In the genomic region with DNA sequence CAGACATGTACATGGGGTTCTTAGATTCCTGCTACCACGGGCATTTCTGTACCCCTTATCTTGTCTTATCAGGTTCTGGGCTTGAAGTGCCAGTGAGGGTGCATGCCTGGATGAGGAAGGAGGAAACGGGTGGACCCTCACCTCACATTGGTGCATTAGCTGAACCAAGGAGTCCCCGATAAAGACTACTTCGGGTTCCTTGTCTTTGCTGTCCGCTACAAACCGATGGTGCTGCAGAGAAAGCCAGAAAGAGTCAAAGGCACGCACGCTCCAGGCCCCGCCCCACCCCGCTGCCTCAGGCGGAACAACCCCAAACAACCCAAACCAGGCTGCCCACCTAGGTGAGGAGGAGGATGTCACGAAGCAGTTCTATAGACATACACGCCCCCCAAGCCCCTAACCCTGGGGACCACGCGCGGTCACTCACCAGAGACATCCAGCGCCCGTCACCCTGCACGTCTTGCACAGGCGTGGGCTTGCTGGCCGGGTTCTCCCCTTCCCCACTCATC, we compare ENCODE assay signal across 8 mouse cellular contexts. TPM values are rescaled to one million over a fixed set of nuclear protein-coding genes. Genes with fewer than 3 reads are reported as not detected.
DNase-seq lines count a peak whose midpoint lies in the region; ATAC-seq and TF ChIP-seq lines count a peak whose summit lies in the region.

No protein-coding gene starts in this region.

- no peaks in the 10 kb centered on the region for H3K9me3 ChIP-seq in heart, embryonic 16.5 days (replicated peaks; ENCODE audit: control insufficient read depth, low read length)
- no peaks in the 10 kb centered on the region for H3K9me3 ChIP-seq in liver, embryonic 14.5 days (ENCODE audit: control insufficient read depth, low read length)

- no peak for TF ChIP-seq POLR2A in lung, adult 2 months (IDR thresholded peaks at IDR 0.05; ENCODE audit: borderline replicate concordance, extremely low read depth, low read depth, low read length)

- peak; percentile 7; the same call in 1 of the 2 replicates for ATAC-seq in heart, embryonic 16.5 days (replicated peaks; ENCODE audit: extremely low read depth, insufficient read depth, low FRiP score)
- peak; percentile 19 for ATAC-seq in liver, embryonic 14.5 days (ENCODE audit: insufficient read depth)
- ATAC-seq in neutrophil, adult 5-6 weeks (ENCODE audit: extremely low read depth, insufficient number of reproducible peaks, low FRiP score, poor library complexity, severe bottlenecking) = peak; percentile 9; the same call in 1 of the 2 replicates

- peak overlapping the region; percentile 87 for H3K4me3 ChIP-seq in lung, adult 2 months (replicated peaks; ENCODE audit: extremely low read depth, low read depth, low read length)
- H3K4me3 ChIP-seq in heart, embryonic 16.5 days (ENCODE audit: low read length) = peak overlapping the region; percentile 89
- H3K4me3 ChIP-seq in liver, embryonic 14.5 days (ENCODE audit: insufficient read depth in 1 of 2, low read depth in 2 of 2, low read length in 2 of 2) = peak overlapping the region; percentile 68 to 76

- no peak for DNase-seq in lung, adult 2 months
- DNase-seq in lung, postnatal 14 days = no peak
- DNase-seq in adrenal gland, postnatal 36 days = peak; percentile 53 to 70
- DNase-seq in liver, embryonic 14.5 days (ENCODE audit: low read depth in 3 of 3, low spot score in 3 of 3) = no peak
- no peak for DNase-seq in gastrocnemius, postnatal 4 days (ENCODE audit: low spot score in 2 of 2)
- no peak for DNase-seq in urinary bladder, postnatal 14 days (ENCODE audit: low spot score)

- H3K36me3 ChIP-seq in heart, embryonic 16.5 days (ENCODE audit: control insufficient read depth, insufficient read depth) = peaks cover 22% of the 10 kb centered on the region
- peaks cover 13% of the 10 kb centered on the region for H3K36me3 ChIP-seq in liver, embryonic 14.5 days (replicated peaks; ENCODE audit: control insufficient read depth, insufficient read depth, low read depth)

- H3K4me2 ChIP-seq in heart, embryonic 16.5 days (ENCODE audit: low read depth, low read length) = peak overlapping the region; percentile 97
- H3K4me2 ChIP-seq in liver, embryonic 14.5 days (ENCODE audit: low read depth) = peak overlapping the region; percentile 98

- no peaks in the 10 kb centered on the region for H3K4me1 ChIP-seq in lung, adult 2 months (ENCODE audit: control insufficient read depth, insufficient read depth, low read length)
- peaks cover 16% of the 10 kb centered on the region for H3K4me1 ChIP-seq in heart, embryonic 16.5 days (ENCODE audit: control insufficient read depth, insufficient read depth, low read length)
- peaks cover 4 to 5% of the 10 kb centered on the region in 2 experiments for H3K4me1 ChIP-seq in liver, embryonic 14.5 days (replicated peaks; ENCODE audit: control insufficient read depth in 2 of 2, insufficient read depth in 2 of 2, low read length in 1 of 2)

- H3K27me3 ChIP-seq in heart, embryonic 16.5 days (ENCODE audit: control insufficient read depth, insufficient read depth, low read length) = no peaks in the 10 kb centered on the region
- H3K27me3 ChIP-seq in liver, embryonic 14.5 days (ENCODE audit: control insufficient read depth, insufficient read depth, low read length) = no peaks in the 10 kb centered on the region

- peak overlapping the region; percentile 89 for H3K9ac ChIP-seq in heart, embryonic 16.5 days (ENCODE audit: low read length)
- peak overlapping the region; percentile 69 for H3K9ac ChIP-seq in liver, embryonic 14.5 days (replicated peaks)

- under 1% methylated on average over 21 of the region's 21 CpGs for WGBS in lung, adult 2 months
- under 1% methylated on average over 21 of the region's 21 CpGs for WGBS in heart, embryonic 16.5 days
- under 1% methylated on average over 21 of the region's 21 CpGs for WGBS in liver, embryonic 14.5 days (ENCODE audit: insufficient replicate concordance)

- peak overlapping the region; percentile 96 for H3K27ac ChIP-seq in heart, embryonic 16.5 days (ENCODE audit: low read length)
- no peak overlapping the region for H3K27ac ChIP-seq in liver, embryonic 14.5 days

- no peak for TF ChIP-seq CTCF in lung, adult 2 months (IDR thresholded peaks at IDR 0.05; ENCODE audit: insufficient read depth, low read length)
- TF ChIP-seq CTCF in liver, embryonic 14.5 days (IDR thresholded peaks at IDR 0.05; ENCODE audit: low read depth) = no peak

- TF ChIP-seq EP300 in liver, embryonic 14.5 days (IDR thresholded peaks at IDR 0.05; ENCODE audit: low read depth) = no peak

RNA-seq across cellular contexts. Expression of a gene that starts 0.8 kb away (rescaled TPM):
- polyA plus RNA-seq in lung, adult 2 months (2012; rRNA removed) = 42.7 and 49.1 TPM in 2 replicates
- total RNA-seq in adrenal gland, postnatal 36 days (2021) = 10 to 100 TPM; 32.7 to 34.0 TPM
- polyA plus RNA-seq in heart, embryonic 16.5 days (2015; fragmentation: Nextera tagmentation; extraction: Ambion mirVana) = 111 and 121 TPM in 2 replicates
- 26.2 and 29.4 TPM in 2 replicates for polyA plus RNA-seq in liver, embryonic 14.5 days (2012; rRNA removed)
- polyA plus RNA-seq in liver, embryonic 14.5 days (2014; fragmentation: Nextera tagmentation; extraction: Ambion mirVana) = 24.3 and 29.8 TPM in 2 replicates
- 33.6 and 47.8 TPM in 2 replicates for total RNA-seq in neutrophil, adult 5-6 weeks (2017)
- total RNA-seq in gastrocnemius, postnatal 4 days (2021) = 10 to 100 TPM; 27.1 to 33.1 TPM

RNA-seq across cellular contexts. Expression of a gene that starts 4.2 kb away (rescaled TPM):
- polyA plus RNA-seq in lung, adult 2 months (2012; rRNA removed) = not detected in 2 replicates
- not detected for total RNA-seq in adrenal gland, postnatal 36 days (2021)
- polyA plus RNA-seq in heart, embryonic 16.5 days (2015; fragmentation: Nextera tagmentation; extraction: Ambion mirVana) = not detected in 2 replicates
- polyA plus RNA-seq in liver, embryonic 14.5 days (2012; rRNA removed) = 0.03 and 0.04 TPM in 2 replicates
- polyA plus RNA-seq in liver, embryonic 14.5 days (2014; fragmentation: Nextera tagmentation; extraction: Ambion mirVana) = not detected in 2 replicates
- not detected in 2 replicates for total RNA-seq in neutrophil, adult 5-6 weeks (2017)
- not detected for total RNA-seq in gastrocnemius, postnatal 4 days (2021)

RNA-seq across cellular contexts. Expression of a gene that starts 8.9 kb away (rescaled TPM):
- not detected in 2 replicates for polyA plus RNA-seq in lung, adult 2 months (2012; rRNA removed)
- 1 to 10 TPM; 1.5 to 1.6 TPM for total RNA-seq in adrenal gland, postnatal 36 days (2021)
- 0.08 and 0.20 TPM in 2 replicates for polyA plus RNA-seq in heart, embryonic 16.5 days (2015; fragmentation: Nextera tagmentation; extraction: Ambion mirVana)
- polyA plus RNA-seq in liver, embryonic 14.5 days (2012; rRNA removed) = 0.23 TPM in 1 of 2 replicates, not detected in the other
- polyA plus RNA-seq in liver, embryonic 14.5 days (2014; fragmentation: Nextera tagmentation; extraction: Ambion mirVana) = not detected in 2 replicates
- not detected in 2 replicates for total RNA-seq in neutrophil, adult 5-6 weeks (2017)
- under 1 TPM; 0.23 to 0.29 TPM for total RNA-seq in gastrocnemius, postnatal 4 days (2021)

RNA-seq across cellular contexts. Expression of a gene that starts 20.0 kb away (rescaled TPM):
- polyA plus RNA-seq in lung, adult 2 months (2012; rRNA removed) = 46.8 and 49.8 TPM in 2 replicates
- total RNA-seq in adrenal gland, postnatal 36 days (2021) = 10 to 100 TPM; 43.7 to 51.3 TPM
- polyA plus RNA-seq in heart, embryonic 16.5 days (2015; fragmentation: Nextera tagmentation; extraction: Ambion mirVana) = 7.4 and 8.7 TPM in 2 replicates
- 1.3 TPM in 2 replicates for polyA plus RNA-seq in liver, embryonic 14.5 days (2012; rRNA removed)
- polyA plus RNA-seq in liver, embryonic 14.5 days (2014; fragmentation: Nextera tagmentation; extraction: Ambion mirVana) = 0.53 and 0.71 TPM in 2 replicates
- 0.23 and 0.37 TPM in 2 replicates for total RNA-seq in neutrophil, adult 5-6 weeks (2017)
- 10 to 100 TPM; 34.9 to 40.4 TPM for total RNA-seq in gastrocnemius, postnatal 4 days (2021)

RNA-seq across cellular contexts. Expression of a gene that starts 29.5 kb away (rescaled TPM):
- 96.1 and 107 TPM in 2 replicates for polyA plus RNA-seq in lung, adult 2 months (2012; rRNA removed)
- total RNA-seq in adrenal gland, postnatal 36 days (2021) = 100 to 1,000 TPM in 1 of 2 experiments, 10 to 100 TPM in 1; 94.8 to 116 TPM
- polyA plus RNA-seq in heart, embryonic 16.5 days (2015; fragmentation: Nextera tagmentation; extraction: Ambion mirVana) = 22.7 and 24.7 TPM in 2 replicates
- 14.0 and 14.8 TPM in 2 replicates for polyA plus RNA-seq in liver, embryonic 14.5 days (2012; rRNA removed)
- 9.7 and 12.3 TPM in 2 replicates for polyA plus RNA-seq in liver, embryonic 14.5 days (2014; fragmentation: Nextera tagmentation; extraction: Ambion mirVana)
- total RNA-seq in neutrophil, adult 5-6 weeks (2017) = 143 and 163 TPM in 2 replicates
- 100 to 1,000 TPM; 107 to 113 TPM for total RNA-seq in gastrocnemius, postnatal 4 days (2021)

Comparison
In these comparisons a context has a peak if more than half of its experiments do, and no peak if none do; other contexts are left out.
1. DNase-seq: peak in adrenal gland, postnatal 36 days (2 of 2); none in lung, adult 2 months (single experiment), lung, postnatal 14 days (single experiment), liver, embryonic 14.5 days (0 of 3), gastrocnemius, postnatal 4 days (0 of 2) and urinary bladder, postnatal 14 days (single experiment).
2. Peak in every context shown above with its lines, with median percentiles within 50 percentile points of each other: H3K4me3 ChIP-seq and ATAC-seq.